Mouse (Mus musculus) lung, adult 2 months (tissue): ENCODE measurements around the gene Paxx.

Experiments used
- CTCF ChIP-seq: fragments of 200-500 bp; IDR thresholded peaks from 2 replicates; pipeline ENCODE4 v1.5.1; 2011; ENCODE audit warnings: mild to moderate bottlenecking, low read length, control low read depth; ENCODE audit not compliant: insufficient read depth
- POLR2A ChIP-seq: fragments of 200-500 bp; IDR thresholded peaks from 2 replicates; pipeline ENCODE4 v1.6.1; 2011; ENCODE audit warnings: low read depth, mild to moderate bottlenecking, control low read depth, low read length, borderline replicate concordance; ENCODE audit errors: extremely low read depth

DNA sequence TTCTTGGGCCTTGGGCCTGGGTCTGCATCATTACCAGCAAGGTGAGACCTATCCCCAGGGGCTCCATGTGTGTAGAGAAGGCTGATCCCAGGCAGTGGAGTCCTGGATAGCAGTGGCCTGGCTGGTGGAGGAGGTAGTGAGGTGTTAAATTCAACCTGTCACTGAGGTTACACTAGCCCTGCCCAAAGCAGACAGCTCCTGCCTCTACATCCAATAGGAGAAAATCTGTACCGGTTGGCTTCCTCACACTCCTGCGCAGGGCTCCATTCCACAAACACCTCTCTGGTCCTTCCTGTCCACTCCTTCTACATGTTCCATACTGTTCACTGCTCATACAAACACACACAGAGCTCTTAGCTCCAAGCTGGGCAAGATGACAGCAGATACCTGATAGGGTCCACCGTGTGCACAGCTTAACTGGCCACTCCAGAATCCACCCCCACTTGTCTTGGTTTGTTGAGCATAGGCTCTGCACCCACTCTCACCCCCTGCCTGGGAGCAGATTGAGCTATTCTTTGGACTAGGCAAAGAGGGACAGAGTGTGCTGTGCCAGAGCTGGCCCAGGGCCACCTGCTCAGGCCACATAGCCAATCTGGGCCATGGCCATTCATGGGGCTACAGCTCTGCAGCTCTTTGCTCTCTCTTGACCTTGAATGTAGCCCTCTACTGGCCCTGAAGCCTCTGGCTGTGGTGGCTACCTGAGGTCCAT is 17.2 kb upstream of the Paxx start:
- TF ChIP-seq POLR2A, result no peak
- no peak for TF ChIP-seq CTCF
